Mouse (Mus musculus) myocyte (in vitro differentiated cells): Measurements from ENCODE around the gene Atp2a2. TPM values are rescaled to one million over a fixed set of nuclear protein-coding genes. Genes with fewer than 3 reads are reported as not detected.

ENCODE experiments used
- H3K27me3 ChIP-seq: one replicate; pipeline ENCODE4 v1.6.1; 2011; ENCODE audit not compliant: control insufficient read depth, insufficient read depth, insufficient read length
- H3K36me3 ChIP-seq: one replicate; pipeline ENCODE4 v1.6.1; 2011; ENCODE audit not compliant: control insufficient read depth, insufficient read depth
- H3K4me2 ChIP-seq: one replicate; pipeline ENCODE4 v1.6.1; 2011; ENCODE audit warnings: low read depth, control low read depth
- H3K4me3 ChIP-seq: one replicate; pipeline ENCODE4 v1.5.1; 2011; ENCODE audit warnings: mild to moderate bottlenecking, control low read depth, moderate library complexity
- H3K79me2 ChIP-seq: one replicate; pipeline ENCODE4 v1.6.1; 2011; ENCODE audit not compliant: control insufficient read depth, insufficient read depth
- H3ac ChIP-seq: one replicate; pipeline ENCODE4 v1.6.1; 2011; ENCODE audit not compliant: control insufficient read depth, insufficient read length
- CEBPB ChIP-seq: IDR thresholded peaks from 2 replicates; pipeline ENCODE4 v1.6.1; 2011; ENCODE audit warnings: mild to moderate bottlenecking, moderate library complexity; ENCODE audit not compliant: poor library complexity, insufficient read depth, severe bottlenecking
- E2F4 ChIP-seq: IDR thresholded peaks from one replicate; pipeline ENCODE4 v1.6.1; 2011; ENCODE audit warnings: mild to moderate bottlenecking, control low read depth, moderate library complexity; ENCODE audit not compliant: insufficient read depth
- MAX ChIP-seq: IDR thresholded peaks from one replicate; pipeline ENCODE4 v1.6.1; 2011; ENCODE audit warnings: low read depth, mild to moderate bottlenecking, control low read depth
- MYOD1 ChIP-seq, 3 experiments: IDR thresholded peaks; one replicate each; pipeline ENCODE4 v1.6.1; 2011; ENCODE audit warnings: control low read depth in 2 of 3, low read depth in 2 of 3, mild to moderate bottlenecking in 2 of 3, moderate library complexity in 1 of 3; ENCODE audit not compliant: insufficient read length in 2 of 3, control insufficient read depth in 1 of 3
- MYOG ChIP-seq, 3 experiments: IDR thresholded peaks; one replicate each; pipeline ENCODE4 v1.6.1; 2011; ENCODE audit warnings: control low read depth in 2 of 3, low read depth in 2 of 3, mild to moderate bottlenecking in 2 of 3; ENCODE audit not compliant: insufficient read length in 2 of 3, control insufficient read depth in 1 of 3, insufficient read depth in 1 of 3
- POLR2A ChIP-seq: IDR thresholded peaks from one replicate; pipeline ENCODE4 v1.6.1; 2011; ENCODE audit warnings: low read depth, mild to moderate bottlenecking, control low read depth, moderate library complexity; ENCODE audit not compliant: insufficient read length
- POLR2AphosphoS2 ChIP-seq: IDR thresholded peaks from one replicate; pipeline ENCODE4 v1.6.1; 2011; ENCODE audit warnings: low read depth, control low read depth; ENCODE audit not compliant: insufficient read length
- REST ChIP-seq: IDR thresholded peaks from one replicate; pipeline ENCODE4 v1.6.1; 2011; ENCODE audit warnings: mild to moderate bottlenecking, control low read depth, moderate library complexity; ENCODE audit not compliant: insufficient read depth, insufficient read length
- SRF ChIP-seq: IDR thresholded peaks from one replicate; pipeline ENCODE4 v1.6.1; 2011; ENCODE audit warnings: low read depth; ENCODE audit not compliant: control insufficient read depth, insufficient read length
- TCF12 ChIP-seq: IDR thresholded peaks from one replicate; pipeline ENCODE4 v1.6.1; 2011; ENCODE audit warnings: mild to moderate bottlenecking, control low read depth; ENCODE audit not compliant: poor library complexity, insufficient read depth, severe bottlenecking
- TCF3 ChIP-seq: IDR thresholded peaks from one replicate; pipeline ENCODE4 v1.6.1; 2011; ENCODE audit warnings: low read depth, control low read depth; ENCODE audit not compliant: insufficient read length
- USF1 ChIP-seq: IDR thresholded peaks from one replicate; pipeline ENCODE4 v1.6.1; 2011; ENCODE audit warnings: low read depth, mild to moderate bottlenecking, control low read depth, moderate library complexity
- polyA plus RNA-seq: library from polyadenylated mRNA; unstranded; fragments of >200 nt; fragmentation: generic; extraction: Trizol; gene quantifications from one replicate; pipeline ENCODE4 v1.2.1, GENCODE M21; 2012; ENCODE audit warnings: missing spikeins

Gene Atp2a2
- polyA plus RNA-seq, 1 experiment, result 295 TPM

DNA sequence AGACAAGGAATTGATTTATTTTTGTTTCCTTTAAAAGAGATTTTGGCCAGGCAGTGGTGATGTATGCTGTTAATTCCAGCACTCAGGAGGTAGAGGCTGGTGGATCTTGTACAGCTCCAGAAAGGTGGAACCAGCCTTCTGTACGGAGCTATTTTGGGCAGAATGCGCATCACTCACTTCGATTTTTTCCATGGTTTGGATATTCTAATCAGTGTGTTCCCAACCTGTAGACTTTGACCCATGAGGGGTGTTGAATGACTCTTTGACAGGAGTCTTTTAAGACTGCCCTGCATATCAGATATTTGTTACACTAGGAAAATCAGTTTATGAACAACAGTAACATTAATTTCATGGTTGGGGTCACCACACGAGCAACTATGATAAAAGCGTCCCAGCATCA, 50.7 kb downstream of the Atp2a2 start:
- TF ChIP-seq TCF12, result no peak
- no peak for TF ChIP-seq USF1
- TF ChIP-seq POLR2A, result no peak
- no peak for TF ChIP-seq MYOD1 (IDR thresholded peaks at IDR 0.05; ENCODE audit: control insufficient read depth in 1 of 3, insufficient read length in 2 of 3, low read depth in 2 of 3)
- no peak for TF ChIP-seq TCF3
- TF ChIP-seq E2F4, result no peak
- TF ChIP-seq MYOG (IDR thresholded peaks at IDR 0.05; ENCODE audit: control insufficient read depth in 1 of 3, insufficient read depth in 1 of 3, insufficient read length in 2 of 3, low read depth in 2 of 3), result no peak
- no peak for TF ChIP-seq POLR2AphosphoS2
- no peak for TF ChIP-seq CEBPB
- TF ChIP-seq MAX, result no peak
- no peak for TF ChIP-seq SRF
- TF ChIP-seq REST, result no peak
- no peak overlapping the region for H3K4me3 ChIP-seq
- no peak overlapping the region for H3K4me2 ChIP-seq

GRCm38 (mm10) chr5:122450913-122451317, 51.1 kb downstream of the Atp2a2 start:
- Histone ChIP-seq H3ac (no peak overlapping the region), H3K27me3 (no peaks in the 10 kb centered on the region), H3K4me3 (no peak overlapping the region), H3K4me2 (no peak overlapping the region), H3K79me2 (no peaks in the 10 kb centered on the region), H3K36me3 (peaks cover 27% of the 10 kb centered on the region)
- TF ChIP-seq POLR2AphosphoS2 (peak; percentile 95), POLR2A (peak; percentile 60), E2F4 (no peak), MAX (no peak)

More for the DNA sequence above, 50.7 kb downstream of the Atp2a2 start:
- Histone ChIP-seq H3K27me3 (no peaks in the 10 kb centered on the region), H3K36me3 (peaks cover 31% of the 10 kb centered on the region), H3ac (no peak overlapping the region), H3K79me2 (no peaks in the 10 kb centered on the region)

DNA sequence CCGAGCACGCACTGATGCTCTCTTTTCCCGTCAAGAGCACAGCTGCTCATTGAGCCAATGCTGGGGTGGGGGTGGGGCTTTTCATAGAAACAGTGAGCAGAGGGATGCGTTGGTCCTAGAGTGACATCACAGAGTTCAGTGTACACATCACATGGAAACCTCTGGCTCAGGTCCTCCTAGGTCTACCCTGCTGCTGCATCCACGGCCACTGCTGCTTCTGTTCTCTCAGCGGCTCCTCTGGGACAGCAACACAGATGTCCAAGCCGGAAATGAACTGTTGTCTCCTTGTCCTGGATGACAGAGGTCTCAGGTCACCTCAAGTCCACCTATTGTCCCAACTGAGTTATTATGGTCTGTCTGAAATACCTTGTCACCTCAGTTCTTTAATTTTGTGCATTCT, 52.1 kb downstream of the Atp2a2 start:
- H3K36me3 ChIP-seq, result peaks cover 18% of the 10 kb centered on the region
- H3K79me2 ChIP-seq, result no peaks in the 10 kb centered on the region
- H3K4me2 ChIP-seq, result no peak overlapping the region
- H3K27me3 ChIP-seq, result no peaks in the 10 kb centered on the region
- no peak overlapping the region for H3ac ChIP-seq
- TF ChIP-seq USF1 (no peak), POLR2AphosphoS2 (peak; percentile 88), POLR2A (peak; percentile 21), REST (no peak), TCF12 (no peak), CEBPB (no peak)
- no peak overlapping the region for H3K4me3 ChIP-seq

DNA sequence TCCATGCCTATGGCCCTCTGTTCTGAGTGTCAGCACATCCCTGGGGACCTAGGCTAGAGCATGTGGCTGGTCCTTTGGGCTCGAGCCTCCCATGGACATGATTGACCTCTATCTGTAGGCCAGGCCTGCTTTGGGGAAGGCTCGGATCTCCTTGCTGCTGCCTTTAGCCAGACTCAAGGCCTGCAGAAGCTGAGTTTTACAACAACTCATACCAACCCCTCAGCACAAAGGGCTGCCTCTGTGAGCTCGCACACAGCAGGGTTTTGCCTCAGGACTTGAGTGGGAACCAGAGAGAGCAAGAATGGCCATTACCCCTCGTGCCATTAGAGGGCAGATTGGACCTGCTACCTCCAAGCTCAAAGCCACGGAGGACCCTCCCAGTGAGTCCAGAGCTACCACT, 53.2 kb downstream of the Atp2a2 start:
- H3ac ChIP-seq, result no peak overlapping the region
- H3K27me3 ChIP-seq, result no peaks in the 10 kb centered on the region
- H3K4me2 ChIP-seq, result no peak overlapping the region
- H3K36me3 ChIP-seq, result peaks cover 19% of the 10 kb centered on the region
- no peaks in the 10 kb centered on the region for H3K79me2 ChIP-seq
- TF ChIP-seq TCF3 (no peak), POLR2A (peak; percentile 18)
- no peak overlapping the region for H3K4me3 ChIP-seq

DNA sequence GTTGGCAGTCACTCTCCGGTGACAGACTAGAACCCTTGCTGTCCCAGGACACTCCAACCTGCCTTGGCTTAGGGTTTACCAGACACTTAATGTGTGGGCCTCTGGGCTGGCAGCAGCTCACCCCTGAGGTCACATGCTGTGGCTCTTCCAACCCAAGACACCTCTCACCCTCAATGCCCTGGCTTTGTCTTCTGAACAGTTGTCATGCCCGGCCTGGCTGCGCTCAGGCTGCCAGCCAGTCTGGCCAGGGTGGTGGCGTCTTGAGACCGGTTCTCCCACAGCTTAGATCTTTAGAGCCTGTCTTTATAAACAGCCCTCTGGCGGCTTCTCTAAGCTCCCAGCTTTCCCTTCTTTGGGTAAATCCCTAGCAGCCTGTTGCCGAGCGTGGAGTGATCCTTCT, 54.2 kb downstream of the Atp2a2 start:
- no peak overlapping the region for H3K4me2 ChIP-seq
- no peak overlapping the region for H3ac ChIP-seq
- no peaks in the 10 kb centered on the region for H3K27me3 ChIP-seq
- H3K79me2 ChIP-seq, result no peaks in the 10 kb centered on the region
- TF ChIP-seq POLR2AphosphoS2, result peak; percentile 38
- peak; percentile 12 for TF ChIP-seq USF1
- no peak for TF ChIP-seq SRF
- no peak for TF ChIP-seq TCF3
- TF ChIP-seq MAX, result no peak
- no peak for TF ChIP-seq TCF12
- TF ChIP-seq REST, result no peak
- no peak for TF ChIP-seq E2F4
- peak in 2 of 3 experiments; percentile 18 to 51 for TF ChIP-seq MYOG (IDR thresholded peaks at IDR 0.05; ENCODE audit: control insufficient read depth in 1 of 3, insufficient read depth in 1 of 3, insufficient read length in 2 of 3, low read depth in 2 of 3)
- TF ChIP-seq POLR2A, result no peak
- no peak for TF ChIP-seq CEBPB
- TF ChIP-seq MYOD1 (IDR thresholded peaks at IDR 0.05; ENCODE audit: control insufficient read depth in 1 of 3, insufficient read length in 2 of 3, low read depth in 2 of 3), result peak in 1 of 3 experiments; percentile 44
- no peak overlapping the region for H3K4me3 ChIP-seq
- H3K36me3 ChIP-seq, result peaks cover 14% of the 10 kb centered on the region
